Mouse (Mus musculus): Measurements from ENCODE around the gene Pou3f1. TPM values are rescaled to one million over a fixed set of nuclear protein-coding genes. Genes with fewer than 3 reads are reported as not detected.

The Pou3f1 gene
- polyA plus RNA-seq, 1 experiment from 2014 or later = not detected

DNA sequence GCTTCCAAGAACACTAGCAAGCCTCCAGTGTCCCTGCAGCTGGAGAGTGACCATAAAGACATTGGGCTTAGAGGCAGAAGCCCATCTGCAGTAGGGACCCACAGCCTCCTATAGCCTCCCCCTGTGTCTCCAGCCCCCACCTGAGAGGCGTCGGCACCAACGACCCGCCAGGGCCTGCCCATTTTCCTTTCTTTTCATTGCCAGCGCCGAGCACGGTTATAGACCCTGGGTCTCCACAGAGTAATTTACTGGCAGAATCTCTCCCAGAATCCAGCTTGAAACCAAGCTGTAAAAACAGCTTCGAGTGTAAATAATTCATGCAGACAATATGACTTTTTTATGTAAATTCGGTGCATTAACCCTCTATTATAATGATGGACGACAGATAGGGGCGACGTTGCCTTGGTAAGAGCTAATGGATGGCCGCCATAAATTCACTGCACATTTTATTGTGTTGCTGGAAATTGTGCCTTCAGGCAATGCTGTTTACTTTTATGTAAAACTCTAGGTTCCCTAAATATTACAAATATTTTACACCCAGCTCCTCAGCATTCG, 41.1 kb upstream of the Pou3f1 start:
- no peak for ATAC-seq
- WGBS = 50% methylated on average over 14 of the region's 14 CpGs
- no peak overlapping the region for H3K4me3 ChIP-seq (ENCODE audit: low read depth, low read length)

DNA sequence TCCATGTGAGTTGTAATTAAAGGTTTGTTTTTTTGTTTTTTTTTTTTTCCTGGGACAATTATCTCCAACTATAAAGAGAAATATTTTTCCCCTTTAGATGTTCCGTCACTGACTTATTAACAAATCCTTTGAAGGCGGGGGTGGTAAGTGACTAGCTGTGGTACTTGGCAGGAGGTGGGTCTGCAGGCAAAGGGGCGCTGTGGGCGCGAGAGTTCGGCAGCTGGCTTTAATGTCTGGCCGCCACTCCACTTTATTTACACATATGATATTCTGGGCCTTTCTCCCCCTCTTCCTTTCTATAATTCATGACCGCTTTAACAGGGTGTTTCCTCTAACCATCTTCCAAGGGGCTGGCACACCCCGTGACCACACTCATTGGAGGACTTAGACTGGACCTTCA, 40.6 kb upstream of the Pou3f1 start:
- Histone ChIP-seq H3K36me3 (ENCODE audit: control insufficient read depth, insufficient read depth) (no peaks in the 10 kb centered on the region), H3K4me1 (replicated peaks; ENCODE audit: control insufficient read depth, insufficient read depth, low read length) (no peaks in the 10 kb centered on the region), H3K9me3 (ENCODE audit: control insufficient read depth) (no peaks in the 10 kb centered on the region), H3K4me2 (replicated peaks; ENCODE audit: low read depth) (no peak overlapping the region), H3K27me3 (replicated peaks; ENCODE audit: control insufficient read depth, insufficient read depth, low read length) (no peaks in the 10 kb centered on the region), H3K9ac (ENCODE audit: low read depth, low read length) (no peak overlapping the region), H3K27ac (ENCODE audit: low read depth, low read length) (no peak overlapping the region), H3K4me3 (ENCODE audit: low read depth, low read length) (no peak overlapping the region)
- no peak for TF ChIP-seq CTCF (IDR thresholded peaks at IDR 0.05; ENCODE audit: low read depth)
- no peak for ATAC-seq
- 62% methylated on average over 9 of the region's 9 CpGs for WGBS

More for the DNA sequence above, 41.1 kb upstream of the Pou3f1 start:
- Histone ChIP-seq H3K27ac (ENCODE audit: low read depth, low read length) (no peak overlapping the region), H3K4me1 (replicated peaks; ENCODE audit: control insufficient read depth, insufficient read depth, low read length) (no peaks in the 10 kb centered on the region), H3K4me2 (replicated peaks; ENCODE audit: low read depth) (no peak overlapping the region), H3K27me3 (replicated peaks; ENCODE audit: control insufficient read depth, insufficient read depth, low read length) (no peaks in the 10 kb centered on the region), H3K9ac (ENCODE audit: low read depth, low read length) (no peak overlapping the region), H3K9me3 (ENCODE audit: control insufficient read depth) (no peaks in the 10 kb centered on the region), H3K36me3 (ENCODE audit: control insufficient read depth, insufficient read depth) (no peaks in the 10 kb centered on the region)
- TF ChIP-seq CTCF (IDR thresholded peaks at IDR 0.05; ENCODE audit: low read depth) = no peak

DNA sequence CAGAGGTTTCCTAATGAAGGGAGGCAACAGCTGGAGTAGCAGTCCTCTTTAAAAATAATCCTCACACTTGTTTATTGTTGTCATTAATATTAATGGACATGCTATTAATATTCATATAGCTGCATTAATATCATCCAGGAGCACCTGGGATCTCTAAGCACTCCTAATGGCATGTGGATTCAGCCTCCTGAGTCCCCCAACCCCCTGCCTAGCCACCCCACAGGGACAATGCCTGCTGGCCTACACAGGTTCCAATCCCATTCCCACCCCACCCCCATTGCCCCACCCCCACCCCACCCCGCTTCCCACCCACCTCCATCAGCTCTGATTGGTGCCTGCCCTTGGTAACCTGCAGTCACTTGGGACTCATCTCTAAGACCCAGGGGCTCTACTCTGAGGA, 40.0 kb upstream of the Pou3f1 start:
- Histone ChIP-seq H3K9me3 (ENCODE audit: control insufficient read depth) (no peaks in the 10 kb centered on the region), H3K9ac (ENCODE audit: low read depth, low read length) (no peak overlapping the region), H3K36me3 (ENCODE audit: control insufficient read depth, insufficient read depth) (no peaks in the 10 kb centered on the region), H3K4me3 (ENCODE audit: low read depth, low read length) (no peak overlapping the region), H3K4me2 (replicated peaks; ENCODE audit: low read depth) (no peak overlapping the region), H3K4me1 (replicated peaks; ENCODE audit: control insufficient read depth, insufficient read depth, low read length) (no peaks in the 10 kb centered on the region), H3K27ac (ENCODE audit: low read depth, low read length) (no peak overlapping the region), H3K27me3 (replicated peaks; ENCODE audit: control insufficient read depth, insufficient read depth, low read length) (no peaks in the 10 kb centered on the region)
- 29% methylated on average over 1 of the region's 1 CpGs for WGBS
- no peak for ATAC-seq
- TF ChIP-seq CTCF (IDR thresholded peaks at IDR 0.05; ENCODE audit: low read depth) = no peak

DNA sequence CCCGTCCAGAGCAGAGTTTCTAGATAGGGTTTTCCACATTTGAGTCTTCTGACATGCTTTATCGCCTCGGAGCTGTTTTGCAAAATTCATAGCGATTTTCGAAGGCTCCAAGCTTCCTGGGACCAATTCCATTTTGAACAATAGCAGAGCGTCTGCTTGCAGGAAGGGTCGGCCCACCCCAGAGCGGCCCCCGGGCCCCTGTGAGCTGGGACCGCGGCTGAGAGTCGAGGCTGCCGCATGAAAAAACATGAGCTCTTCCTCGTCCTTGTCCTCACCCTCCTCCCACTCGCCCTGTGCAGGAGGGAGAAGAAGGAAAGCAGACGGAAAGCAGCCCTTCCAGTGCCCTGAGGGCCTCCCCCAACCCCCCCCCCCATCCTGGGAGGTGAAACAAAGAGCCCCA, 38.0 kb upstream of the Pou3f1 start:
- Histone ChIP-seq H3K4me1 (replicated peaks; ENCODE audit: control insufficient read depth, insufficient read depth, low read length) (no peaks in the 10 kb centered on the region), H3K9ac (ENCODE audit: low read depth, low read length) (no peak overlapping the region), H3K9me3 (ENCODE audit: control insufficient read depth) (no peaks in the 10 kb centered on the region), H3K36me3 (ENCODE audit: control insufficient read depth, insufficient read depth) (no peaks in the 10 kb centered on the region), H3K4me2 (replicated peaks; ENCODE audit: low read depth) (no peak overlapping the region), H3K4me3 (ENCODE audit: low read depth, low read length) (no peak overlapping the region), H3K27me3 (replicated peaks; ENCODE audit: control insufficient read depth, insufficient read depth, low read length) (no peaks in the 10 kb centered on the region), H3K27ac (ENCODE audit: low read depth, low read length) (no peak overlapping the region)
- no peak for ATAC-seq
- no peak for TF ChIP-seq CTCF (IDR thresholded peaks at IDR 0.05; ENCODE audit: low read depth)
- WGBS = 18% methylated on average over 16 of the region's 16 CpGs

DNA sequence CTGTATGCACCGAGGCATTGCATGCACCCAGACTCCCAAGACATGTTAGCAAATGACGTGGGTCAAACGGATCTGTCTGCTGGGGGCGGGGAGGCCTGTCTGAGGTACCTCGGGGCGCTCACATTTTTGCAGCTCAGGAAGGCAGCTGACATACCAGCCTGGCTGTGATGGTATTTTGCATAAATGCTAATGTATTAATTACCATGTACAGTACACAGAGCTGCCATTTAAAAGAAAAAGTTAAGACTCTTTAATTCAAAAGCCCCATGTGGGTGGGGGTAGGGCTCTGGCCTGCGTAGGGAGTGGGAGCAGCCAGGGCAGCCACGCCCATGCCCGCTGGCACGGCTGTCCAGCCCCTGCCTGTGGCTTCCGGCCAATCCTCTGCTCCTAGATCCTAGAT, 35.2 kb upstream of the Pou3f1 start:
- no peaks in the 10 kb centered on the region for H3K4me1 ChIP-seq (replicated peaks; ENCODE audit: control insufficient read depth, insufficient read depth, low read length)
- H3K4me2 ChIP-seq (replicated peaks; ENCODE audit: low read depth) = no peak overlapping the region
- no peak for TF ChIP-seq CTCF (IDR thresholded peaks at IDR 0.05; ENCODE audit: low read depth)
- H3K9me3 ChIP-seq (ENCODE audit: control insufficient read depth) = no peaks in the 10 kb centered on the region
- H3K36me3 ChIP-seq (ENCODE audit: control insufficient read depth, insufficient read depth) = no peaks in the 10 kb centered on the region
- 64% methylated on average over 11 of the region's 11 CpGs for WGBS
- H3K27ac ChIP-seq (ENCODE audit: low read depth, low read length) = no peak overlapping the region
- H3K27me3 ChIP-seq (replicated peaks; ENCODE audit: control insufficient read depth, insufficient read depth, low read length) = no peaks in the 10 kb centered on the region
- no peak overlapping the region for H3K4me3 ChIP-seq (ENCODE audit: low read depth, low read length)
- no peak overlapping the region for H3K9ac ChIP-seq (ENCODE audit: low read depth, low read length)
- ATAC-seq = no peak

DNA sequence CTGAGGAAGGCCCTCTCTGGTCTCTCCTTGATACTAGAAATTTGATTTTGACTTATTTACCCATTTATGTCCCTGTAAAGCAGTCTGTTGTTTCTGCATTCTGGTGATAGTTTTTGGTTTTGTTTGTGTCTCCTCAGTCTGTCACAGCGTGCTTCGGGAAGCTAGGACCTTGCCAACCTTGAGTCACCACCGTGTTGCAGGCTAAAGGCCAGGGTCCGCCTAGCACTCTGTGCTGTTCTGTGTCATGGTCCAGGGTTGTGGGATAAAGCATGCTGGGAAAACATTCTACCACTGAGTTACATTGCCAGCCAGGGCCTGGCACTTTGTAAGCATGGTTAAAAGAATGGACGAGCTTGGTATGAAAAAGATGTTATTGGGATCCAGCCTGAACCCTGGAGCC, 34.0 kb upstream of the Pou3f1 start:
- Histone ChIP-seq H3K9me3 (ENCODE audit: control insufficient read depth) (no peaks in the 10 kb centered on the region), H3K27ac (ENCODE audit: low read depth, low read length) (no peak overlapping the region), H3K4me3 (ENCODE audit: low read depth, low read length) (no peak overlapping the region), H3K4me1 (replicated peaks; ENCODE audit: control insufficient read depth, insufficient read depth, low read length) (no peaks in the 10 kb centered on the region), H3K36me3 (ENCODE audit: control insufficient read depth, insufficient read depth) (no peaks in the 10 kb centered on the region), H3K4me2 (replicated peaks; ENCODE audit: low read depth) (no peak overlapping the region), H3K9ac (ENCODE audit: low read depth, low read length) (no peak overlapping the region), H3K27me3 (replicated peaks; ENCODE audit: control insufficient read depth, insufficient read depth, low read length) (no peaks in the 10 kb centered on the region)
- TF ChIP-seq CTCF (IDR thresholded peaks at IDR 0.05; ENCODE audit: low read depth) = no peak
- no peak for ATAC-seq
- 90% methylated on average over 5 of the region's 5 CpGs for WGBS

DNA sequence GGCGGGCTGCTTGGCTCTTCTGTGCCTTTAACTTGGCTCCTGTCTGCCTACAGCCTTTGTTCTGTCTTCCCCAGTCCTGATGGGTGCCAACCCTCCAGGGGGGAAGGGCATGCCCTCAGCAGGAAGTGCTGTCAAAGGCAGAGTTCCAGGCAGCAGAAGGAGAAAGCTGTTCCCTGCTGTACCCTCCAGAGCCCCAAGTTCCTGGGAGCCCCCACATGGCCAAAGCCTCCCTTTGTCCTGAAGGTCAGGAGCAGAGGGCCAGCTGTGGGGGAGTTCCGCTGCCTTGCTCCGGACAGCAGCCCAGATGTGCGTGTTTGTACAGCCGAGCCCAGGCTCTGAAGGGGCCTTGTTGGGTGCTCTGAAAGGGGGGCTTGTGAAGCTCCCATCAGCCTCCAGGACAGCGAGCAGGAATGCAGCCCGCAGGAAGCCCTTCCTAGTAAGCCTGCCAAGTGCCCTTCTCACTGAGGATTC, 32.5 kb upstream of the Pou3f1 start:
- WGBS = 38% methylated on average over 7 of the region's 7 CpGs
- Histone ChIP-seq H3K36me3 (ENCODE audit: control insufficient read depth, insufficient read depth) (no peaks in the 10 kb centered on the region), H3K4me3 (ENCODE audit: low read depth, low read length) (no peak overlapping the region), H3K4me2 (replicated peaks; ENCODE audit: low read depth) (no peak overlapping the region), H3K4me1 (replicated peaks; ENCODE audit: control insufficient read depth, insufficient read depth, low read length) (no peaks in the 10 kb centered on the region), H3K9me3 (ENCODE audit: control insufficient read depth) (no peaks in the 10 kb centered on the region), H3K9ac (ENCODE audit: low read depth, low read length) (no peak overlapping the region), H3K27ac (ENCODE audit: low read depth, low read length) (no peak overlapping the region), H3K27me3 (replicated peaks; ENCODE audit: control insufficient read depth, insufficient read depth, low read length) (no peaks in the 10 kb centered on the region)
- no peak for TF ChIP-seq CTCF (IDR thresholded peaks at IDR 0.05; ENCODE audit: low read depth)
- no peak for ATAC-seq

Data from intestine, postnatal 0 days (tissue).